18 mouse cellular contexts compared by ENCODE assay signal in genomic region chr4:22645616-22646015, GRCm38 (mm10).
DNase-seq lines count a peak whose midpoint lies in the region; ATAC-seq and TF ChIP-seq lines count a peak whose summit lies in the region.
"Had no signal": no experiment of that assay in that cellular context is flagged by ENCODE, and none has a peak within 500 bp of the region (broad histone marks: within the 10 kb centered on the region; RNA-seq: fewer than 3 reads in every experiment).

No protein-coding gene starts in this region.

- no peaks in the 10 kb centered on the region for H3K36me3 ChIP-seq in lung, embryonic 14.5 days (ENCODE audit: insufficient read depth)
- H3K36me3 ChIP-seq in embryonic facial prominence, embryonic 11.5 days (replicated peaks; ENCODE audit: control insufficient read depth, insufficient read depth, low read depth, low read length): no peaks in the 10 kb centered on the region
- H3K36me3 ChIP-seq in midbrain, embryonic 15.5 days (replicated peaks): no peaks in the 10 kb centered on the region
- H3K36me3 ChIP-seq: heart, embryonic 15.5 days; limb, embryonic 12.5 days had no signal

- WGBS in lung, embryonic 14.5 days: 53% methylated on average over 3 of the region's 3 CpGs
- 55% methylated on average over 3 of the region's 3 CpGs for WGBS in embryonic facial prominence, embryonic 11.5 days
- 64% methylated on average over 3 of the region's 3 CpGs for WGBS in midbrain, embryonic 15.5 days

- no peak overlapping the region for H3K27ac ChIP-seq in lung, embryonic 14.5 days (ENCODE audit: low read depth)
- H3K27ac ChIP-seq in embryonic facial prominence, embryonic 11.5 days (replicated peaks; ENCODE audit: low read depth, low read length): no peak overlapping the region
- H3K27ac ChIP-seq in midbrain, embryonic 15.5 days: no peak overlapping the region
- H3K27ac ChIP-seq: heart, embryonic 15.5 days; limb, embryonic 12.5 days had no signal

- H3K9ac ChIP-seq in lung, embryonic 14.5 days: no peak overlapping the region
- H3K9ac ChIP-seq in embryonic facial prominence, embryonic 11.5 days (replicated peaks; ENCODE audit: low read length): no peak overlapping the region
- no peak overlapping the region for H3K9ac ChIP-seq in midbrain, embryonic 15.5 days
- H3K9ac ChIP-seq: heart, embryonic 15.5 days; limb, embryonic 12.5 days had no signal

- no peaks in the 10 kb centered on the region for H3K9me3 ChIP-seq in lung, embryonic 14.5 days (ENCODE audit: low read depth, low read length)
- H3K9me3 ChIP-seq in embryonic facial prominence, embryonic 11.5 days (replicated peaks; ENCODE audit: control insufficient read depth, low read length): no peaks in the 10 kb centered on the region
- no peaks in the 10 kb centered on the region for H3K9me3 ChIP-seq in midbrain, embryonic 15.5 days
- H3K9me3 ChIP-seq: heart, embryonic 15.5 days; limb, embryonic 12.5 days had no signal

- no peak for ATAC-seq in lung, embryonic 14.5 days (ENCODE audit: insufficient read depth)
- ATAC-seq in embryonic facial prominence, embryonic 11.5 days (replicated peaks; ENCODE audit: insufficient number of reproducible peaks, low FRiP score, low TSS enrichment, low read depth): no peak
- ATAC-seq in midbrain, embryonic 15.5 days (replicated peaks): no peak

- TF ChIP-seq CTCF in lung, embryonic 14.5 days (IDR thresholded peaks at IDR 0.05; ENCODE audit: low read depth): no peak

- no peaks in the 10 kb centered on the region for H3K27me3 ChIP-seq in lung, embryonic 14.5 days (ENCODE audit: insufficient read depth, low read length)
- no peaks in the 10 kb centered on the region for H3K27me3 ChIP-seq in embryonic facial prominence, embryonic 11.5 days (ENCODE audit: control insufficient read depth, insufficient read depth, low read length)
- H3K27me3 ChIP-seq in midbrain, embryonic 15.5 days (replicated peaks): no peaks in the 10 kb centered on the region
- H3K27me3 ChIP-seq: heart, embryonic 15.5 days; limb, embryonic 12.5 days had no signal

- no peak overlapping the region for H3K4me2 ChIP-seq in lung, embryonic 14.5 days
- H3K4me2 ChIP-seq in embryonic facial prominence, embryonic 11.5 days (ENCODE audit: low read depth, low read length): no peak overlapping the region
- no peak overlapping the region for H3K4me2 ChIP-seq in midbrain, embryonic 15.5 days
- H3K4me2 ChIP-seq: heart, embryonic 15.5 days; limb, embryonic 12.5 days; midbrain, embryonic 11.5 days had no signal

- no peaks in the 10 kb centered on the region for H3K4me1 ChIP-seq in lung, embryonic 14.5 days (ENCODE audit: insufficient read depth)
- no peaks in the 10 kb centered on the region for H3K4me1 ChIP-seq in embryonic facial prominence, embryonic 11.5 days (ENCODE audit: control insufficient read depth, insufficient read depth, low read length)
- no peaks in the 10 kb centered on the region for H3K4me1 ChIP-seq in midbrain, embryonic 15.5 days
- H3K4me1 ChIP-seq: heart, embryonic 15.5 days; limb, embryonic 12.5 days had no signal

- H3K4me3 ChIP-seq in lung, embryonic 14.5 days (ENCODE audit: low read depth, low read length): no peak overlapping the region
- H3K4me3 ChIP-seq in embryonic facial prominence, embryonic 11.5 days (ENCODE audit: low read depth, low read length): no peak overlapping the region
- no peak overlapping the region for H3K4me3 ChIP-seq in midbrain, embryonic 15.5 days
- H3K4me3 ChIP-seq: heart, embryonic 15.5 days; limb, embryonic 12.5 days had no signal

- peak; percentile 14 for DNase-seq in adrenal gland, postnatal 10 days
- no peak for DNase-seq in adrenal gland, postnatal 4 days (ENCODE audit: low spot score in 2 of 2)
- DNase-seq in lung, embryonic 14.5 days: peak; percentile 73
- no peak for DNase-seq in lung, postnatal 10 days
- DNase-seq in embryonic facial prominence, embryonic 11.5 days (ENCODE audit: low spot score): peak; percentile 74
- DNase-seq in yolk sac, embryonic 10.5 days (ENCODE audit: low spot score): peak; percentile 1
- DNase-seq in testis, postnatal 14 days (ENCODE audit: low spot score): no peak
- DNase-seq: adrenal gland, postnatal 25 days; cerebellum, adult 11 months; gastrocnemius, postnatal 36 days; kidney, adult 18-20 months; layer of hippocampus, adult 9-11 months; lung, adult 18-20 months; right cerebral cortex, postnatal 25 days had no signal

Comparison
In these comparisons a context has a peak if more than half of its experiments do, and no peak if none do; other contexts are left out.
1. DNase-seq: peak in adrenal gland, postnatal 10 days (single experiment), lung, embryonic 14.5 days (single experiment), embryonic facial prominence, embryonic 11.5 days (single experiment) and yolk sac, embryonic 10.5 days (single experiment); none in adrenal gland, postnatal 4 days (0 of 2), lung, postnatal 10 days (single experiment) and testis, postnatal 14 days (single experiment).